Mouse (Mus musculus): ENCODE measurements around the gene Cox6b1.
A peak's percentile ranks its signal among the peaks of the same experiment; 100 is the strongest.

Cox6b1 gene

GRCm38 (mm10) chr7:30625530-30626384 is at the start of gene Cox6b1:
TSS of gene Cox6b1 (minus strand) at chr7:30626151.
- DNase-seq: peak; percentile 88

- no peak for DNase-seq
Measured at GRCm38 (mm10) chr7:30671480-30671879, 45.5 kb upstream of the Cox6b1 start, which contains the start of gene Pmis2. TSS of gene Pmis2 (minus strand) at chr7:30671605.

- no peak for DNase-seq
Measured at GRCm38 (mm10) chr7:30669229-30669628, 43.3 kb upstream of the Cox6b1 start.

- DNase-seq: no peak
Measured at GRCm38 (mm10) chr7:30665321-30665720, 39.4 kb upstream of the Cox6b1 start.

- DNase-seq: peak; percentile 88
Measured at GRCm38 (mm10) chr7:30664529-30665200, 38.7 kb upstream of the Cox6b1 start, which contains the start of gene Haus5. TSS of gene Haus5 (minus strand) at chr7:30664994.

- peak; percentile 99 for DNase-seq
Measured at GRCm38 (mm10) chr7:30649591-30650540, 23.9 kb upstream of the Cox6b1 start, which contains the start of gene Rbm42. TSS of gene Rbm42 (minus strand) at chr7:30650317.

GRCm38 (mm10) chr7:30639083-30639482 is 13.1 kb upstream of the Cox6b1 start:
- DNase-seq: no peak

- no peak for DNase-seq
Measured at GRCm38 (mm10) chr7:30636395-30636794, 10.4 kb upstream of the Cox6b1 start.

GRCm38 (mm10) chr7:30635752-30636151 is 9.8 kb upstream of the Cox6b1 start, which contains the start of gene Etv2:
TSS of gene Etv2 (minus strand) at chr7:30635852.
- DNase-seq: no peak

GRCm38 (mm10) chr7:30634621-30635020 is 8.7 kb upstream of the Cox6b1 start:
- no peak for DNase-seq

GRCm38 (mm10) chr7:30633762-30634412 is 7.9 kb upstream of the Cox6b1 start:
- no peak for DNase-seq

GRCm38 (mm10) chr7:30629013-30629412 is 3.1 kb upstream of the Cox6b1 start:
- no peak for DNase-seq

- no peak for DNase-seq
Measured at GRCm38 (mm10) chr7:30626647-30627046, 696 bp upstream of the Cox6b1 start.

GRCm38 (mm10) chr7:30619202-30619601 is 6.7 kb downstream of the Cox6b1 start:
- no peak for DNase-seq

- DNase-seq: no peak
Measured at GRCm38 (mm10) chr7:30618658-30619057, 7.3 kb downstream of the Cox6b1 start.

GRCm38 (mm10) chr7:30615049-30615760 is 10.7 kb downstream of the Cox6b1 start:
- DNase-seq: no peak

- DNase-seq: no peak
Measured at GRCm38 (mm10) chr7:30614454-30614853, 11.5 kb downstream of the Cox6b1 start.

- DNase-seq: no peak
Measured at GRCm38 (mm10) chr7:30613529-30614112, 12.3 kb downstream of the Cox6b1 start.

- no peak for DNase-seq
Measured at GRCm38 (mm10) chr7:30612654-30613402, 13.1 kb downstream of the Cox6b1 start, which contains the start of gene Upk1a. TSS of gene Upk1a (minus strand) at chr7:30612847.

GRCm38 (mm10) chr7:30610043-30610442 is 15.9 kb downstream of the Cox6b1 start:
- no peak for DNase-seq

All from cerebellum, adult 11-12 months (tissue).